8 mouse cellular contexts compared by ENCODE assay signal in the genomic region with DNA sequence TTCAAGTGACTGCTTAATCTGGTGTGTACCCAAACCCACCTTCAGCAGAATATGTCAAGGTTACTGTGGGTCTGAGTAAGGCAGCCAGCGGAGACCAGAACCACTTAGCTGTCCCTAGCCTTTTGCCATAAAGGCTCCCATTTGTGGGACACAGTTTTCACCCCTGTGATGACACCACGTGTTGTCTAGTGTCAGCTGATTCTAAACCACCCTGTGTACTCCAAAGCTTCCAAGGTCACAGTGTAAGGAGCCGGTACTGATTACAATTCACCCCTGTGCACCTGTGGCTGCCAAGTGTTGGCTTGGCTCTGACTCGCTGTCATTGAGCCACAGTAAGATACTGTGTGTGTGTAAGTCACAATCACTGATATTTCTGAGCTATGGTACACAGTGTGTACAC. TPM values are rescaled to one million over a fixed set of nuclear protein-coding genes. Genes with fewer than 3 reads are reported as not detected.
A peak's percentile ranks its signal among the peaks of the same experiment; 100 is the strongest.
DNase-seq lines count a peak whose midpoint lies in the region; ATAC-seq and TF ChIP-seq lines count a peak whose summit lies in the region.

No protein-coding gene starts in this region.

- TF ChIP-seq CTCF in testis, adult 2 months (IDR thresholded peaks at IDR 0.05; ENCODE audit: control insufficient read depth, insufficient read depth, insufficient replicate concordance, low read depth, low read length) = no peak

- H3K9ac ChIP-seq in forebrain, embryonic 16.5 days (replicated peaks; ENCODE audit: low read depth, low read length) = peak overlapping the region; percentile 99
- H3K9ac ChIP-seq in liver, embryonic 15.5 days = peak overlapping the region; percentile 95

- peak overlapping the region; percentile 77 for H3K4me2 ChIP-seq in forebrain, embryonic 16.5 days (ENCODE audit: low read length)
- H3K4me2 ChIP-seq in liver, embryonic 15.5 days = peak overlapping the region; percentile 74

- no peaks in the 10 kb centered on the region for H3K36me3 ChIP-seq in testis, adult 2 months (ENCODE audit: control insufficient read depth, insufficient read depth, low read length)
- peaks cover 13% of the 10 kb centered on the region for H3K36me3 ChIP-seq in forebrain, embryonic 16.5 days (ENCODE audit: control insufficient read depth, insufficient read depth)
- H3K36me3 ChIP-seq in liver, embryonic 15.5 days (replicated peaks) = peaks cover 5% of the 10 kb centered on the region
- peaks cover 2% of the 10 kb centered on the region; the same call in 1 of the 2 replicates for H3K36me3 ChIP-seq in splenic B cell, adult 2 months (ENCODE audit: control insufficient read depth, insufficient read depth, low read length, poor library complexity, severe bottlenecking)

- DNase-seq in testis, postnatal 10 days (ENCODE audit: low spot score) = no peak
- DNase-seq in splenic B cell, adult 2 months (ENCODE audit: low read depth, low spot score) = peak; percentile 20
- DNase-seq in right cerebral cortex, postnatal 25 days = no peak

- H3K4me3 ChIP-seq in testis, adult 2 months (ENCODE audit: control insufficient read depth, low read depth, low read length) = peak overlapping the region; percentile 98
- H3K4me3 ChIP-seq in forebrain, embryonic 16.5 days (replicated peaks; ENCODE audit: low read length) = peak overlapping the region; percentile 95
- peak overlapping the region; percentile 92 for H3K4me3 ChIP-seq in liver, embryonic 15.5 days (replicated peaks)

- peak overlapping the region; percentile 95 for H3K27ac ChIP-seq in testis, adult 2 months (ENCODE audit: control insufficient read depth, insufficient read depth, low read depth, low read length)
- H3K27ac ChIP-seq in forebrain, embryonic 16.5 days (ENCODE audit: low read length) = no peak overlapping the region
- peak overlapping the region; percentile 75 for H3K27ac ChIP-seq in liver, embryonic 15.5 days (replicated peaks)

- H3K9me3 ChIP-seq in forebrain, embryonic 16.5 days (ENCODE audit: control insufficient read depth, low read length) = no peaks in the 10 kb centered on the region
- no peaks in the 10 kb centered on the region for H3K9me3 ChIP-seq in liver, embryonic 15.5 days (replicated peaks)

- no peaks in the 10 kb centered on the region for H3K27me3 ChIP-seq in testis, adult 2 months (ENCODE audit: control insufficient read depth, insufficient read depth, low read length)
- H3K27me3 ChIP-seq in forebrain, embryonic 16.5 days (replicated peaks; ENCODE audit: control insufficient read depth, insufficient read depth, low read length) = no peaks in the 10 kb centered on the region
- H3K27me3 ChIP-seq in liver, embryonic 15.5 days = no peaks in the 10 kb centered on the region
- no peaks in the 10 kb centered on the region for H3K27me3 ChIP-seq in splenic B cell, adult 2 months (ENCODE audit: control insufficient read depth, insufficient read depth, low read length, poor library complexity, severe bottlenecking)

- TF ChIP-seq POLR2A in testis, adult 2 months (IDR thresholded peaks at IDR 0.05; ENCODE audit: control insufficient read depth, low read depth, low read length) = no peak

- 43% methylated on average over 4 of the region's 4 CpGs for WGBS in forebrain, embryonic 16.5 days
- WGBS in liver, embryonic 15.5 days (ENCODE audit: insufficient replicate concordance) = 49% methylated on average over 4 of the region's 4 CpGs

- ATAC-seq in cerebellum, adult (ENCODE audit: insufficient number of reproducible peaks, low FRiP score, low TSS enrichment) = peak; percentile 31; the same call in 1 of the 2 replicates
- ATAC-seq in forebrain, embryonic 16.5 days = 0 out of 2 replicates have a peak, but pooled peaks have one; percentile 4
- ATAC-seq in inflammation-experienced regulatory T-cells, adult 6 months = peak; percentile 5
- no peak for ATAC-seq in liver, embryonic 15.5 days (ENCODE audit: insufficient read depth)

- H3K4me1 ChIP-seq in testis, adult 2 months (ENCODE audit: control insufficient read depth, insufficient read depth, low read length) = peaks cover 7% of the 10 kb centered on the region
- H3K4me1 ChIP-seq in forebrain, embryonic 16.5 days (replicated peaks; ENCODE audit: control insufficient read depth, insufficient read depth, low read length) = peaks cover 9% of the 10 kb centered on the region
- H3K4me1 ChIP-seq in liver, embryonic 15.5 days (replicated peaks) = peaks cover 11% of the 10 kb centered on the region

RNA-seq across cellular contexts. Expression of gene Tmem106b, which starts 0.9 kb away (rescaled TPM):
- 5.3 and 6.1 TPM in 2 replicates for polyA plus RNA-seq in testis, adult 2 months (2012; rRNA removed)
- polyA plus RNA-seq in forebrain, embryonic 16.5 days (2015; fragmentation: Nextera tagmentation; extraction: Ambion mirVana) = 34.2 and 40.8 TPM in 2 replicates
- 10 to 100 TPM; 31.6 to 38.1 (median 37.0) TPM for polyA plus RNA-seq in inflammation-experienced regulatory T-cells, adult 6 months (2017; shearing (Covaris generic))
- polyA plus RNA-seq in liver, embryonic 15.5 days (2015; fragmentation: Nextera tagmentation; extraction: Ambion mirVana) = 9.6 and 10.2 TPM in 2 replicates
